In the genomic region with DNA sequence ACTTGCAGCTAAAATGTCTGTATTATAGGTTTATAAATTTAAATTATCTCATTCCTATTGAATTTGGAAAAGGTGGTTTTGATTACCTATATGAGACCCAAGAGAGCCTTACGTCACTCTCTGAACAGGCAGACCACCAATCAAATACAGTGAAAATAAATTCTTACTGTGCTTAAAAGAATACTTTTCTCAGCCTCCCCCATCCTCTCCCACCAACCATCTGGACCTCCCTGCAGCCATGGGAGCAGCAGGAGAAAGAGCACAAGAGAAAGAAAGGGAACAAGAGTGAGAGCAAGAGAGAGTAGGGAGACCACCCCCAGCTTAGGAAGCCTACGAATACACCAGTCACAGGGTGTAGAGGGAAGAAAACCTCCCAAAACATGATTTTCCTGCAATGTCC, we compare ENCODE assay signal across 18 mouse cellular contexts.
A peak's percentile ranks its signal among the peaks of the same experiment; 100 is the strongest.
DNase-seq lines count a peak whose midpoint lies in the region; ATAC-seq lines count a peak whose summit lies in the region.
"Had no signal": no experiment of that assay in that cellular context is flagged by ENCODE, and none has a peak within 500 bp of the region (broad histone marks: within the 10 kb centered on the region; RNA-seq: fewer than 3 reads in every experiment).

No protein-coding gene starts in this region.

- H3K4me2 ChIP-seq in forebrain, embryonic 16.5 days (ENCODE audit: low read length): no peak overlapping the region
- H3K4me2 ChIP-seq in forebrain, embryonic 12.5 days: no peak overlapping the region
- H3K4me2 ChIP-seq in limb, embryonic 12.5 days: no peak overlapping the region
- H3K4me2 ChIP-seq: embryonic facial prominence, embryonic 13.5 days; heart, embryonic 13.5 days; midbrain, embryonic 13.5 days had no signal

- no peaks in the 10 kb centered on the region for H3K27me3 ChIP-seq in forebrain, embryonic 16.5 days (replicated peaks; ENCODE audit: control insufficient read depth, insufficient read depth, low read length)
- H3K27me3 ChIP-seq in forebrain, embryonic 12.5 days: no peaks in the 10 kb centered on the region
- no peaks in the 10 kb centered on the region for H3K27me3 ChIP-seq in limb, embryonic 12.5 days
- H3K27me3 ChIP-seq: embryonic facial prominence, embryonic 13.5 days; heart, embryonic 13.5 days; midbrain, embryonic 13.5 days had no signal

- H3K9ac ChIP-seq in forebrain, embryonic 16.5 days (replicated peaks; ENCODE audit: low read depth, low read length): no peak overlapping the region
- no peak overlapping the region for H3K9ac ChIP-seq in forebrain, embryonic 12.5 days
- no peak overlapping the region for H3K9ac ChIP-seq in limb, embryonic 12.5 days (replicated peaks)
- H3K9ac ChIP-seq: embryonic facial prominence, embryonic 13.5 days; heart, embryonic 13.5 days; liver, embryonic 14.5 days; midbrain, embryonic 13.5 days had no signal

- H3K9me3 ChIP-seq in forebrain, embryonic 16.5 days (ENCODE audit: control insufficient read depth, low read length): no peaks in the 10 kb centered on the region
- no peaks in the 10 kb centered on the region for H3K9me3 ChIP-seq in forebrain, embryonic 12.5 days
- H3K9me3 ChIP-seq in limb, embryonic 12.5 days: no peaks in the 10 kb centered on the region
- H3K9me3 ChIP-seq: embryonic facial prominence, embryonic 13.5 days; hindbrain, embryonic 10.5 days; midbrain, embryonic 13.5 days had no signal

- WGBS in forebrain, embryonic 16.5 days: 56% methylated on average over 2 of the region's 2 CpGs
- WGBS in forebrain, embryonic 12.5 days: 68% methylated on average over 2 of the region's 2 CpGs
- WGBS in limb, embryonic 12.5 days: 36% methylated on average over 2 of the region's 2 CpGs

- no peak overlapping the region for H3K27ac ChIP-seq in forebrain, embryonic 16.5 days (ENCODE audit: low read length)
- H3K27ac ChIP-seq in forebrain, embryonic 12.5 days: no peak overlapping the region
- H3K27ac ChIP-seq in limb, embryonic 12.5 days: 0 out of 2 replicates have a peak overlapping the region, but pooled peaks have one; percentile 50
- H3K27ac ChIP-seq: embryonic facial prominence, embryonic 13.5 days; heart, embryonic 13.5 days; hindbrain, embryonic 10.5 days; liver, embryonic 14.5 days; midbrain, embryonic 13.5 days had no signal

- peak; percentile 80 for DNase-seq in brain, adult 2 months (ENCODE audit: low read depth, low spot score)
- no peak for DNase-seq in cerebellum, postnatal 4 days (ENCODE audit: low spot score in 2 of 2)
- no peak for DNase-seq in spleen, postnatal 10 days (ENCODE audit: low spot score in 2 of 2)
- DNase-seq in cerebellum, postnatal 14 days: no peak
- DNase-seq: adrenal gland, postnatal 14 days; kidney, adult 11 months; kidney, postnatal 4 days; lung, postnatal 36 days; thymus, postnatal 14 days had no signal

- H3K4me3 ChIP-seq in forebrain, embryonic 16.5 days (replicated peaks; ENCODE audit: low read length): no peak overlapping the region
- H3K4me3 ChIP-seq in forebrain, embryonic 12.5 days (replicated peaks): no peak overlapping the region
- no peak overlapping the region for H3K4me3 ChIP-seq in limb, embryonic 12.5 days (replicated peaks)
- H3K4me3 ChIP-seq: embryonic facial prominence, embryonic 13.5 days; heart, embryonic 13.5 days; hindbrain, embryonic 10.5 days; midbrain, embryonic 13.5 days had no signal

- H3K4me1 ChIP-seq in forebrain, embryonic 16.5 days (replicated peaks; ENCODE audit: control insufficient read depth, insufficient read depth, low read length): no peaks in the 10 kb centered on the region
- H3K4me1 ChIP-seq in forebrain, embryonic 12.5 days: no peaks in the 10 kb centered on the region
- H3K4me1 ChIP-seq in limb, embryonic 12.5 days (replicated peaks): peaks cover 3% of the 10 kb centered on the region; the same call in 1 of the 2 replicates
- H3K4me1 ChIP-seq: heart, embryonic 13.5 days; hindbrain, embryonic 10.5 days; midbrain, embryonic 13.5 days had no signal

- peak; percentile 65 for ATAC-seq in forebrain, embryonic 16.5 days
- no peak for ATAC-seq in forebrain, embryonic 12.5 days (ENCODE audit: low FRiP score)
- ATAC-seq in frontal cortex, adult (ENCODE audit: low TSS enrichment): peak; percentile 98
- peak; percentile 87 for ATAC-seq in limb, embryonic 12.5 days (ENCODE audit: insufficient number of reproducible peaks, insufficient read depth, low FRiP score, low TSS enrichment, low read depth)
- ATAC-seq: midbrain, embryonic 13.5 days had no signal

- H3K36me3 ChIP-seq in forebrain, embryonic 16.5 days (ENCODE audit: control insufficient read depth, insufficient read depth): no peaks in the 10 kb centered on the region
- no peaks in the 10 kb centered on the region for H3K36me3 ChIP-seq in forebrain, embryonic 12.5 days (replicated peaks)
- H3K36me3 ChIP-seq in limb, embryonic 12.5 days: no peaks in the 10 kb centered on the region
- H3K36me3 ChIP-seq: embryonic facial prominence, embryonic 13.5 days; heart, embryonic 13.5 days; hindbrain, embryonic 10.5 days; midbrain, embryonic 13.5 days had no signal
